Mouse (Mus musculus) left cerebral cortex, adult 9 months (tissue): ENCODE data around the gene Per3.
"Not testable (repeated sequence)": the region's sequence is repeated elsewhere in the genome, so short reads cannot be mapped to it uniquely, and the experiment has no call there.

Experiments used
- DNase-seq, 2 experiments: peaks; one replicate each; pipeline ENCODE4 v3.0.0; 2022; ENCODE audit warnings: low spot score in 2 of 2

Gene Per3

GRCm38 (mm10) chr4:151027001-151027400 is 17.5 kb downstream of the Per3 start:
- DNase-seq: peak in 1 of 2 experiments; percentile 23

DNA sequence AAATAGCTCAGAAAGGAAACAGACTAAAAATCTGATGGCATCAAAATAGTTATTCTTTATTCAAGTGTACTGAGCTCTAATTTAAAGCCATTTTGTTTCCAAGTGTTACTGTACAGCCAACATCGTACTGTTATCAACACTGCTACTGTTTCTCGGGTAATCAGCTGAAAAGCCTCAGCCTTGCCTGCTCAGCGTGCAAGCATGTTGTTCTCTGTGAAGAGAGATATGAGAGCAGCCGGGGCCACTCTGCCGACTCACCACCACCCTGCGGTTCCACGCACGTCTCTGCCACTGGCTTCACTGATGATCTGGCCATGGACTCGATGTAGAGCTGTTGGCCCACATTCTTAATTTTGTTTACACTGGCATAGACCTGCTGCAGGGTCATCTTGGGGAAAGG is 20.3 kb downstream of the Per3 start:
- no peak for DNase-seq

- not testable (repeated sequence) for DNase-seq
Observed at GRCm38 (mm10) chr4:151017356-151017755, 27.1 kb downstream of the Per3 start.

- no peak for DNase-seq
Observed at GRCm38 (mm10) chr4:151015946-151016345, 28.5 kb downstream of the Per3 start.

DNA sequence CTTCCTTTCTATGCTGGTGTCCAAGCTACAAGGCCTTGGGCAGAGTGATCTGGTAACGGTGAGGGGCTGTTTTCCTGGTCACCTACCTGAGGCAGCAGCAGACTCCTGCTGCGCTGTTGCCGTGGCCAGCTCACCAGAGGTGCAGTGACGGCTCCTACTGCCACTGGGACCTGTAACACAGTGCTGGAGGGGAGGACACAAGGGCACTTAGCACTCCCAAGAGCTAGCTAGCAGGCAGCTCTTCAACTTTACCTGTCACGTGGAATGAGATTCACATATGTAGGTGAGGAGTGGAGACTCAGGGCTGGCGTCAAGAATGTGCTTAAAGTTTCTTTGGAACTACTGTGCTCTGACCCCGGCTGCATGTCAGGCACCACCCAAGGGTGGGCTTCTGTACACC is 34.1 kb downstream of the Per3 start:
- DNase-seq: no peak

DNA sequence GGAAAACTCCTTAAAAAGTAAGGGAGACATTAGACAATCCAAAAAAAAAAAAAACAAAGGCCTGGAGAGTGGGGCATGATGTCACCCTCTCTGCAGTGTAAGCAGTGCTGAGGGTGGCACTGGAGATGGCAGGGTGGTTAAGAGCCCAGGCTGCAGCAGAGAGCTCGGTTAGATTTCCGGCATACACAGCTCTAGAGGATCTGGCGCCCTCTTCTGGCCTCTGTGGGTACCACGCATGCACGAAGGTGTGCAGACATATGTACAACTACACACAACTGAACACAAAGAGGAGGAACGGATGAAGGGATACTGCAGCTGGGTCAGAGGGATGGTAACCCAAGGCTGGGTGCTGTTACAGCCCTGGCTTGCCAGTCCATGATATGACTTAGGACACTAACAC is 37.5 kb downstream of the Per3 start:
- DNase-seq: peak in 1 of 2 experiments; percentile 16

DNA sequence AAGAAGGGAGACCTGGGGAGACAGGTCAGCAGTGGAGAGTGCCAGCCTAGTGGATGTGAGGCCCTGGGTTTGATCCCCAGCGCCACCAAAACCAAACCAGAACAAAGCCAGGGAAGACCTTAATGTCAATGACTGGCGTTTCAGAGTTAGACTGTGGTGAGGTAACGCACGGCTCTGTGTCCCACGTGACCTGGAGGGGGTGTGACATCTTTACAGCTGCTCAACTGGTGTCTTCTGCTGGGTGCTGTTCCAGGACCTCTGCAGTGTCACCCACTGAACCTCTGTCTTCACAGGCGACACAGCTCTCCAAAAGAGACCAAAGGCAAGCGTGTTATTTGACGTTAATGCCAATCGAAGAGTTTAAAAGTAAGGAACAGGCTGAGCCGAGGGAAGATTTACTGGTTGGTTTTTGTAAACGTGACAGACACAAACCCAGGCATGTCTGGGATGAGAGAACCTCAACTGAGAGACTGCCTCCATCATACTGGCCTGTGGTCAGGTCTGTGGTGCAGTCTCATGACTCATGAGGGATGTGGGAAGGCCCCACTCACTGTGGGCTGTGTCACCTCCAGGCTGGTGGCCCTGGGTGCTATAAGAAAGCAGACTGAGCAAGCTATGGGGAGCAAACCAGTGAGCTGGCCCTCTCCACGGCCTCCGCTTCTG is 38.7 kb downstream of the Per3 start:
- DNase-seq: no peak

- no peak for DNase-seq
Observed at GRCm38 (mm10) chr4:151001397-151001796, 43.1 kb downstream of the Per3 start.

DNA sequence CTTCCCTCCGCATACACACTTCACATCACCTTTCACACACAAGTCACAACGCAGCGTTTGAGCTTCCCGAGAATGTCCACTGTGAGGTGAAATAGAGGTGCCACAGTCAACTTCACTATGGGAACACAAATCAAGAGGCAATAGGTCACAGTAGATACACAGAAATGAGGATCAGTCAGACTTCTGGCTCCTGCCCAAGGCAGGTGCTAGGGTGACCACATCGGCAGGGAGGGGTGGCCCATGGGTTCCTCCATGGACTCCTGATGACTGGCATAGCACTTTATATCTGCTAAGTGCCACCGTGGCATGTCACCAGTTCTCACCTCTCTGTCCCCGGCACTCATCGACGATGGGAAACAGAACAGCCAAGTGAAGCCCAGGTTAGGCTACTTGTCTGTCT is 45.8 kb downstream of the Per3 start:
- DNase-seq: no peak

GRCm38 (mm10) chr4:150996797-150997196 is 47.7 kb downstream of the Per3 start, which contains the start of gene Uts2:
Gene Uts2, plus strand, starts transcription at chr4:150997097.
- no peak for DNase-seq

DNA sequence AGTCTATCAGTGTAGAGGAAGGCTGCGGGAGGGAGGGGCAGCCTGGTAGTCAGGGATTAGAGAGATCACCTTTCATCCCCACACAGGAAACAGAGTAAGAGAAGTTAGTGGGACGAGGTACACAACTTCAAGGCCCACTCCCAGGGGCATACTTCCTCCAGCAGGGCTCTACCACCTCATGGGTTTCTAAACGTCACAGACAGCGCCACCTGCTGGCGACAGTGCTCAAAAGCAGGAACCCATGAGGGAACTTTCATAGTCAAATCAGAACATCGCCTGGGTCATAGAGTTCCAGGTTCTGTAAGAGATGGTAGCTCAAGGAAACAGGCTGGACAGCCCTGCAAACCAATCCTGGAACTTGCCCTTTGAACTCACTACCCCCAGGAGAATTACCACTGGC is 54.3 kb downstream of the Per3 start:
- no peak for DNase-seq

- no peak for DNase-seq
Observed at GRCm38 (mm10) chr4:150980153-150980552, 64.3 kb downstream of the Per3 start.

DNA sequence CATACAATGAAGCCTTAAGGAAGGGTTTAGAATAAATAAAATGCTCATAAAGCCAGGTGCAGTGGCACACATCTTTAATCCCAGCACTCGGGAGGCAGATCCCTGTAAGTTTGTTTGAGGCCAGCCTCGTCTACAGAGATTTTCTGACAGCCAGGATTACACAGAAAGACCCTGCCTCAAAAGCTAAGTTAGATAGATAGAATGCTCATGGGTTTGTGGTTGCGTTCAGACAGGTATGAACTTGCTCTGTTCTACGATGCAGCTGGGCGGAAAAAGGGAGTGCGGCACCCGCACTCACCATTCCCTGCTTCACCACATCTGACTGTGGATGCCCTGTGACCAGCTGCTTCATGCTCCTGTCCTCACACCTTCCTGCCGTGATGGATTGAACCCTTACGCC is 65.0 kb downstream of the Per3 start:
- no peak for DNase-seq

DNA sequence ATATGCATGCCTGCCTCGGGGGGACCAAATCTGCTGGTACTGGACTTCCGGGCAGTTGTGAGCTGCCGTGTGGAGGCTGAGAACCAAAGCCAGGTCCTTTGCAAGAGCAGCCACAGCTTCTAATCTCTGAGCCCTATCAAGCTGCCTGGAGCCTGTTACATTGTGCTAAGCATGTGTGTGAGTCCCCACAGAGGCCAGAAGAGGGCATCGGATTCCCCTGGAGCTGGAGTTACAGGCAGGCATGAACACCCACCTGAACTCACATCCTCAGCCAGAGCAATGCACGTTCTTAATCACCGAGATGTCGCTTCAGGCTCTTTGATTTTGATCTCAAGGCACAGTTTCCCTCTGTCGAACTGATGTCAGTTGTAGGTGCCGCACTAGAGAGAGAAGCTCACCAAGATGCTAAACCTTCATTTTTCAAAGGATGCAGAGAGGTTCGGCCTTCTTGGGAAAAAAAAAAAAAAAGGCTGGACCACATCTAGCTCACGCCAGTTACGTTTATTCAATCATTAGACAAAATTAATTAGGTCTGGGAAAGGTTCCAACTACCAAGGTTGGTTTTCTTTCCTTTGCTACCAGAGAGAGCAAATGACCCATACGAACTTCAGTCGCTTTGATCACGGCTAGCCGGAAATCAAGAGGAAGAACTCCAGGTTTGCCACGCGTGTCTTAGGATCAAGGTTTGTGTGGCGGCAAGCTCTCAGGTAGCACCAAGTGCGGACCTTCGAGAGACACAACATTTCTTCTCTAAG is 66.1 kb downstream of the Per3 start:
- no peak for DNase-seq

DNA sequence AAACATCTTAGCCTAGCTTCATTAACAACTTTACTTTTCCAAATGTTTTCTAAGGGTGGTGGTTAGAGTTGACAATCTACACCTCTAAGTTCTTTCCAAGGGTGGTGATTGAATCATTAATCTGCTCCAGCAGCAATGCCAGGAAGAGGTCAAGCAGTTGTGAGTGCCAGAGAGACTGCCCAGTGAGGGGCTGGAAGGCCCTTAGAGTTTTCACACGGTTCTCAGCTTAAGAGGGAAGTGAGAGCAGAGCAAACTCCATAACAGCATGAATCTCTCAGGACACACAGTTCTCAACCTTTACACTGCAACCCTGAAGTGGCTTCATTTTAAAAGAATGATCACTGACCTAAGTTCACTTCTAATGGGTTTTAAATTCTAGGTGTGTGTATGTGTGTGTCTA is 69.3 kb downstream of the Per3 start:
- DNase-seq: no peak

DNA sequence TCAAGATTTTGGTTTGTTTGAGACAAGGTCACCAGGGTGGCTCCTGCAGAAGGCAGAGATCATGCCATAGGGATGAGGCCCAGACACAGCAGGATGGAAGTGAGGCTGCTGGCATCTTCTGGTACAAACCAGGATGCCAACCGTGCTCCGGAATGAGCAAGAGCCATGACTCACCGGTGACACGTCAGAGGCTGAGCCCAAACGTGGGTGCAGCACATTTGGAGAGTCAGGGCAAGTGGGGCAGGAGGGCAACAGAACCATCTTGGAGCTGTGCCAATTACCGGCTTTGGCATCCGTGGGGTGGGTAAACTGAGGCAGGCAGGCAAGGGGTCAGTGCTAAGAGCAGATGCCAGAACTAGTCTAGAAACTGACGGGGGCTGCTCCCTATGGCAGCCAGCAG is 71.2 kb downstream of the Per3 start:
- DNase-seq: no peak

DNA sequence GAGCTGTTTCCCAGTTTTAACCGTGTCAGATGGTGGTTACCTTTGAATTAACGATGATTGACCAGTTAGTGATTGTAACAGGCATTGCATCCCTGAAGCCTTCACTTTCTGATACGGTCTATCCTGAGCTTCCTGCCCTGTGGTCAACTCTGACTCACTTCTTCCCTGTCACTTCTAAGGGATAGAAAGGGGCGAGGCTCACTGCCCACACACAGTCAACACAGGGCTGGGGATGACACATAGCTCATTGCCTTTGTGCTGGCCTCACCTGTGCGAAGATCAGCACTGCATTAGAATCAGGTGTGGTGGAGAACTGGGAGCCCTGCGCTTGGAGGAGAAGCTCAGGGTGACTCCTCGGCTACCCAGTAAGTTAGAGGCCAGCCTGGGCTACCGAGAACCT is 75.5 kb downstream of the Per3 start:
- DNase-seq: no peak

- DNase-seq: peak in 1 of 2 experiments; percentile 58
Observed at GRCm38 (mm10) chr4:150966556-150966955, 77.9 kb downstream of the Per3 start.

DNA sequence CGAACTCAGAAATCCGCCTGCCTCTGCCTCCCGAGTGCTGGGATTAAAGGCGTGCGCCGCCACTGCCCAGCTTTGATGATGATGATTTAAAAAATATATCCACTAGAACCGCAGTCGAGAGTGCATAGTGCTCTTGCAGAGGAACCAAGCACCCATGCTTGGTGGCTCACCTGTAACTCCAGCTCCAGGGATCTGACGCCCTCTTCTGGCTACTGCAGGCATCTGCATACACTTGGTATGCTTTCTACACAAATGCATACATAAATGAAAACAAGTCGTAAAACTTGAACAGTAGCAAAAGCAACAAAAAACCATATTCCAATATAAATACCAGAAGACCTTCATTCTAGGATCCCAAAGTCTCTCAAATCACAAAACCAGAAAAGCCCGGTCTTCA is 78.9 kb downstream of the Per3 start:
- no peak for DNase-seq

DNA sequence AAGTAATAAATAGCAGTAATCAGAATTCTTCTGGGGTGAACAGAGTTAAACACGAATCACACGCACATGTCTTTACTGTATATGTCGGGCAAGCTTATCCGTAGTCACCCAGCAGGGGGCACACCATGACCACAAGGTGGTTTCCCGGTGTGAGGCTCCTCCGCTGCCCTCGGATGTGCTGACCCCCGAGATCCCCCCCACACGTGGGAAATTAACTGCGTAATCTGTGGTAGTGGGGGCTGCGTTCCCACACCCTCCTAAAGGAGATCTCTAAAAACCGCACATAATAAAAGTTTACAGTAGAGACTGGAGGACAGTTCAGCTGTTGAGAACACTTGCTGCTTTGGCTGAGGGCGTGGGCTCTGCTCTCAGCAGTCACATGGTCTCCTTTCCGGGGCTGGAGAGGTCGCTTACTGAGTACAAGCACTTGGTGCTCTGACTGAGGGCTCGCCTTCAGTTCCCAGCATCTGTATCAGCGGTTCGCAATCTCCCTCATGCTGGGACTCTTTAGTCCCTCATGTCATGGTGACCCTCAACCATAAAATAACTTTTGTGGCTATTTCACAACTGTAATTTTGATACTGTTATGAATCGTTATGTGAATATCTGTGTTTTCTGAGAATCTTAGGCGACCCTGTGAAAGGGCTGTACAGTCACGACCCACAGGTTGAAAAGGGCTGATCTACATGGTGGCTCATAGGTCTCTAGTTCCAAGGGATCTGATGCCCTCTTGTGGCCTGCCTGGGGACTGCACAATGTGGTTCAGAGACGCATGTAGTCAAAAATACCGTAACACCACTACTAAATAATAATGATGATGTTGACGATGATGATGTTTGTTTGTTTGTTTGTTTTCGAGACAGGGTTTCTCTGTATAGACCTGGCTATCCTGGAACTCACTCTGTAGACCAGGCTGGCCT is 79.6 kb downstream of the Per3 start:
- peak in 1 of 2 experiments; percentile 88 for DNase-seq

DNA sequence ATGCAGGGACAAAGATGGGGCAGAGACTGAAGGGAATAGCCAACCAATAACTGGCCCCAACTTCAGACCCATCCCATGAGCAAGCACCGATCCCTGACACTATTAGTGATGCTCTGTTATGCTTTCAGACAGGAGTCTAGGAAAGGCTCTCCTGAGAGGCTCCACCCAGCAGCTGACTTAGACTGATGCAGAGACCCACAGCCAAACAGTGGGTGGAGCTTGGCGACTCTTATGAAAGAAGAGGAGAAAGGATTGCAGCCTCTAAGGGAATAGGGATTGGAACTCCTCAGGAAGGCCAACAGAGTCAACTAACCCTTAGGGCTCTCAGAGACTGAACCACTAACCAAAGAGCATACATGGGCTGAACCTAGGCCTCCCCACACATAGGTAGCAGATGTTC is 80.8 kb downstream of the Per3 start:
- DNase-seq: no peak

- DNase-seq: no peak
Observed at GRCm38 (mm10) chr4:150962231-150962630, 82.2 kb downstream of the Per3 start.
